Mouse (Mus musculus): Measurements from ENCODE around the gene Olfr1377.
"Not testable (repeated sequence)": the region's sequence is repeated elsewhere in the genome, so short reads cannot be mapped to it uniquely, and the experiment has no call there.

Gene Olfr1377

GRCm38 (mm10) chr11:50981667-50982066, at the start of gene Olfr1377:
TSS of gene Olfr1377 (plus strand) at chr11:50981967.
- no peak for DNase-seq

GRCm38 (mm10) chr11:50932040-50932439, 49.7 kb upstream of the Olfr1377 start:
- no peak for DNase-seq

DNA sequence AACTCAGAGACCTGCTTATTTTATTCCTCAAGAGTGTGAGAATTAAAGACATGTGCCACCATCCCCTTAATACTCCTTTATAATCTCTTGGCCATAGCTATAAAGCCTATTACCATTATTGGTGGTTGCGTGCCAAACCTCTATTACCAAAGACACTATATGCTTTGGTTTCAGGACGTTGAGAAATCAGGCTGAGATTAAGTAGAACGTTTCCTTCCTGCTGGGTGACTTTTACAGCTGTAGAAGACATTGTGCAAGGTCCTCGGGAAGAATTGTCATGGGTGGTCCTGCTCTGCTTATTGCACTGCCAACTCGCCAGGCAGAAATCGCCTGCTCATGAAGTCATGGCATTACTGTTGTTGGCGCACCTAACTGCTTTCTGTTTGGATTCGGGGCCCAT, 43.3 kb upstream of the Olfr1377 start:
- DNase-seq: no peak

GRCm38 (mm10) chr11:50939621-50940366, 42.0 kb upstream of the Olfr1377 start:
- DNase-seq: peak; percentile 39 to 48

- no peak for DNase-seq
Observed at GRCm38 (mm10) chr11:50942386-50942785, 39.4 kb upstream of the Olfr1377 start.

DNA sequence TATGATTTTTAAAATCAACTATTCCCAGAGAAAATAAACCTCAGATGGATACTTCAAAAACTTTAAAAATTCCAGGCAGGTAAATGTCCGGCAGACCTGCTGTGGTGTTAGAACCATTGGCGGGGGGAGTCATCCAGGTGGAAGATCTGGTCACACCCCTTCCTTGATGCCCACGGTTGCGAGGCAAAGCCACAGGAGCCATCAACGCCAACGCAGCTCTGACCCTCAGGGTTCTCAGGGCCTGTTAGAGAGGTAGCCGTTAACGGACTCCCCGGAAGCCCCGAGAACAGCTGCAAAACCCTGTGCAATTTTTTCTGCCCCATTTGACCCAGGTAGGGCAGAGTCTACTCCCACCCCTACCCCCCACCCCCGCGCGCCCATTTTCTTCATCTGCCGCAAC, 38.3 kb upstream of the Olfr1377 start, which contains the start of gene 4933414I15Rik:
4933414I15Rik (minus strand) TSS at position 260 of the 400 bp plus-strand sequence.
- DNase-seq: no peak

DNA sequence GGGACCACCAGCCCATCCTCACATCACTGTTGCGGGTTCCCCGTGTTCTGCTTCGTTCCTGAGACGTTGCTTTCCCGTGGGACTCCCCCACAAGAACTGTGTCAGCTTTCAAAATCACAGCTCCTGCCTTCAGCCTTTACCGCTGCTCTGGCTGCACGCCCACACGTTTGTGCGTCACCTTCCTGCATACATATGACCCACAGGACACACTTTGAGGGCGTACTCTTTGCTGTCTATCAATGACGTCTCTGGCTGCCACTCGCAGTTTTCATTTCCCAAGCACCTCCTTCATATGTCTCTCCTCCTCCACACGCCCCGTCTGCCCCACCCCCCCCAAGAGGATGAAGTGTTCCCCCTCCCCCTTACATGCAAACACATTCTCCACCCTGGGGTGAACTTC, 29.5 kb upstream of the Olfr1377 start:
- DNase-seq: peak; percentile 39 to 60

- no peak for DNase-seq
Observed at GRCm38 (mm10) chr11:50953665-50954064, 28.1 kb upstream of the Olfr1377 start, which contains the start of gene Prop1. TSS of gene Prop1 (minus strand) at chr11:50953765.

GRCm38 (mm10) chr11:50964886-50965285, 16.9 kb upstream of the Olfr1377 start:
- DNase-seq: no peak

GRCm38 (mm10) chr11:50966230-50966629, 15.5 kb upstream of the Olfr1377 start, which contains the start of gene Olfr1378:
TSS of gene Olfr1378 (plus strand) at chr11:50966530.
- DNase-seq: no peak

DNA sequence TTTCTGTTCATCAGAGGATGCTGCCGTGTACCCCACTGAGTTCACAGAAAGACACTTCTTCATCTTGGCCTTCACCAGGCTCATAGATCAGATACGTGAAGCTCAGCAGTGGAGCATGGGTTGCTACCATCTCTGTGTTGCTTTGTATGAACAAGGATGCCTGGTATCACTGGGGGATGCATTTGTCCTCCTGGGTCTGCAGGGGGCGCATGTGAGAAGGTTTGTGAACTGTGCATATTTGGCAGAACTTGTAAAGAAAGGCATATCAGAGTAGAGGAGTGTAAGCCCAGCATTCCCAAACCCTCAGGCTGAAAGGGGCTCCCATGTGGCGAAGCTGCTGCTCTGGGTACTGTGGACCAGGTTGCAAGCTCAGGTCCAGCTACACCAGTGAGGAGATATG, 4.6 kb upstream of the Olfr1377 start:
- peak in 1 of 2 experiments; percentile 5 for DNase-seq

- no peak for DNase-seq
Observed at GRCm38 (mm10) chr11:51003296-51003695, 21.5 kb downstream of the Olfr1377 start, which contains the start of gene Olfr51. TSS of gene Olfr51 (plus strand) at chr11:51003596.

GRCm38 (mm10) chr11:51011821-51012220, 30.1 kb downstream of the Olfr1377 start:
- DNase-seq: peak; percentile 47 to 50

GRCm38 (mm10) chr11:51013936-51014335, 32.2 kb downstream of the Olfr1377 start, which contains the start of gene Olfr54:
TSS of gene Olfr54 (plus strand) at chr11:51014236.
- no peak for DNase-seq

DNA sequence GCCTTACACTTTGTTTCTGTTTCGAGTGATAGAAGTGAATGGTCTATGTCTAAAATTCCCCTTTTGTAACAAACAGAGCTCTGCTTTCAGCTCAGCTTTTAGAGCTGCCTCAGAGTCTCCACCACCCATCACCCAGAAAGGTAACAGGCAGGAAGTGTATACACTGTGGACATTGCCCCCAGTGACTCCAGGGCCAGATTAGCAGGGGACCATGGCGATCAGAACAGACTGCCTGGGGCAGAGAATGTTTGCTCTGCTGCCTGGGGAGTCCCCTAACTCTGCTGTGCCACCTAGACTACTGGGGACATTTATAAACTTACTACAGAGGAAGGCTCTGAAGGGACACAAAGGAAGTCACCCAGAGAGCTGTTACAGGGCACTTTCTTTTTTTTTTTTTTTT, 34.6 kb downstream of the Olfr1377 start:
- DNase-seq: no peak

GRCm38 (mm10) chr11:51026811-51027210, 45.0 kb downstream of the Olfr1377 start:
- not testable (repeated sequence) for DNase-seq

DNA sequence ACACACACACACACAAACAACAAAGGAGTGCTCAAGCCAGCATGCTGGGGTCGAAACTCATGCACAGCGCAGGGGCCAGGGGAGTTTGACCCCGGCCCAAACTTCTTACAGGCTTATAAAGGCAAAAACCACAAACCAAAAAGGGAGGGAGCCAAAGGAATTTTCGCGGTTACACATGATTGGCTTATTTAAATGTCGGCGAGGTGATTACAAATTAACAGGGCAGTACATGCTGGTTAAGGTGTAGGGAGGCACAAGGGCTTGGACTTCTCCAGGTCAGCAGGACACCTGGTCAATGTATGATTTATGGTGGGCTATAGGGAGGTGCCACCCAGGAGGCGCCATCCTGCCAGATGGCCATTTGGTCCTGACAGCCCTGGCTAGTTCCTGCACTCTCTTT, 47.6 kb downstream of the Olfr1377 start:
- DNase-seq: peak; percentile 25 to 46

DNA sequence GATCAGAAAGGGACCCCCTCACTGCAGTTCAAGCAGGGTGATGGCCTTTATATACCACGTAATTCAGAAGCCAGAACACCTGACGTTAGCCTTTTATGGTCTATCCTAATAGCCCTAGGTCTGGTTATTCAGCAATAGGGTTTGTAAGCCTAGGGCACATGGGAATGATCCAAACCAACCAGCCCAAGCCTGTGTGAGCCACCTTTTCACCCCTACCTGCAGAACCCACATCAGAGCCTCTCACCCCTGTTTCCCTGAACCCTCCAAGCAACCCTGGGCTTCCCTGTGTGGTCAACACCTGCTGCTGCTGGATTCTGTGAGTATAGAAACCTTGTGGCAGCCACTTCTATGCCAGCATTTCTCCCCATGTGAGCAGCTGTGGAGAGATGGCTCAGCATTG, 48.5 kb downstream of the Olfr1377 start:
- DNase-seq: no peak

GRCm38 (mm10) chr11:51032851-51033250, 51.1 kb downstream of the Olfr1377 start:
- peak; percentile 24 to 36 for DNase-seq

DNA sequence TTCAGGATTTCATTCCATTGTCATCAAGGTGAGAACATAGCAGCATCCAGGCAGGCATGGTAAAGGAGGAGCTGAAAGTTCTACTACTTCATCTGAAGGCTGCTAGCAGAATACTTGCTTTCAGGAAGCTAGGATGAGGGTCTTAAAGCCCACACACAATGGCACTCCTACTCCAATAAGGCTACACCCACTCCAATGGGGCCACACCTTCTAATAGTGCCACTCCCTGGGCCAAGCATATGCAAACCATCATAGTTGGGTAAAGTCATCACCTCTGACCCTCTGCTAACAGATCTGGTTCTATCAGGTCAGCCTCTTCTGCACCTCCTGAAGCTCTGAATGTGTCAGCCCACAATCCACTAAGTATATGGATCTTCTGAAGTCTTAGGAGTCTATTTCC, 52.4 kb downstream of the Olfr1377 start:
- DNase-seq: not testable (repeated sequence)

- peak; percentile 18 to 26 for DNase-seq
Observed at GRCm38 (mm10) chr11:51035951-51036350, 54.2 kb downstream of the Olfr1377 start.

Measured in kidney, postnatal 4 days (tissue).